13 mouse cellular contexts compared by ENCODE assay signal in genomic region chr14:76267091-76267490, GRCm38 (mm10).
"Had no signal": no experiment of that assay in that cellular context is flagged by ENCODE, and none has a peak within 500 bp of the region (broad histone marks: within the 10 kb centered on the region; RNA-seq: fewer than 3 reads in every experiment).

No protein-coding gene starts in this region.

- ATAC-seq: liver, postnatal 0 days; midbrain, embryonic 16.5 days had no signal

- H3K4me1 ChIP-seq: liver, embryonic 13.5 days; lung, embryonic 15.5 days; megakaryocyte, embryonic 14.5 days had no signal

- H3K4me2 ChIP-seq: limb, embryonic 12.5 days; liver, embryonic 13.5 days; lung, embryonic 15.5 days had no signal

- H3K9me3 ChIP-seq: limb, embryonic 12.5 days; lung, embryonic 15.5 days had no signal

- H3K27ac ChIP-seq: limb, embryonic 12.5 days; liver, embryonic 13.5 days; lung, embryonic 15.5 days; macrophage had no signal

- H3K9ac ChIP-seq: limb, embryonic 12.5 days; liver, embryonic 13.5 days; liver, postnatal 0 days; lung, embryonic 15.5 days had no signal

- DNase-seq: kidney, postnatal 25 days; layer of hippocampus, postnatal 36 days; liver; liver, embryonic 13.5 days; liver, postnatal 0 days; lung, postnatal 14 days; right cerebral cortex, postnatal 14 days; thymus, postnatal 36 days had no signal

- H3K4me3 ChIP-seq: limb, embryonic 12.5 days; liver, embryonic 13.5 days; lung, embryonic 15.5 days; megakaryocyte, embryonic 14.5 days had no signal

- H3K27me3 ChIP-seq: limb, embryonic 12.5 days; liver, embryonic 13.5 days; lung, embryonic 15.5 days; megakaryocyte, embryonic 14.5 days had no signal

- H3K36me3 ChIP-seq: limb, embryonic 12.5 days; liver, embryonic 13.5 days; lung, embryonic 15.5 days had no signal
